Mouse (Mus musculus): ENCODE measurements around the gene Sfn.
A peak's percentile ranks its signal among the peaks of the same experiment; 100 is the strongest.

DNA sequence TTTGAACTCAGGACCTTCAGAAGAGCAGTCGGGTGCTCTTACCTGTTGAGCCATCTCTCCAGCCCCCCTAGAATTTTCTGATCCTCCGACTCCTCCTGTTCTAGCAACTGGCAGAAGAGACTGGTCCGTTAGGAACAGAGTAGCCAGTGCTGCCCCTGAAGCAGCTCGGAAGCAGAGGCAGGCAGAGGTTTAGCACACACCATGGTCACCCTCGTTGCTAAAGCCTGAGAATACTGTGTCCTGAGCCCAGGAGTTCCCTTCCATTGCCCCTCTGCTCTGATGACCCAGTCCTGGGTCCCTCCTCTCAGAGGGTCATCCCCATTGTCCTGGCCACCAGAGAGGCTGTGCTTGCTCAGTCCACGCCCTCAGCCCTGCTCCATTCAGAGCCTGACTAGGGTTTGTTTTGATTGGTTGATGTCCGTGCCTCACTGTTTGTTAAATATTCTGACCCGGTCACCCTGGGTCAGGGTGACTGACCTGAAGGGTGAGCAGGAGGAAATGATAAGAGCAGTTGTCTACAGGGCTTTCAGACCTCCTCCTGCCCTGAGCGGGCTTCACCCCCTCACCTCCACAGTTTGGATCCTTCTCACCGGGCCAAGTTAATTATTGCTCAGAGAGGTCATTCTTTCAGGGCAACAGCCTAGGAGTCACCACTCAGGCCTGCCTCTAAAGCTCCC, 44.8 kb downstream of the Sfn start:
- TF ChIP-seq CTCF (IDR thresholded peaks at IDR 0.05; ENCODE audit: low read depth, low read length) = no peak
- peak; percentile 76; the same call in 1 of the 2 replicates for TF ChIP-seq POLR2A (IDR thresholded peaks at IDR 0.05; ENCODE audit: extremely low read depth, insufficient read depth, low read length)

Data from liver, adult 2 months (tissue).